Mouse (Mus musculus) MEL (cell line): ENCODE data around the gene Lats2. TPM values are rescaled to one million over a fixed set of nuclear protein-coding genes. Genes with fewer than 3 reads are reported as not detected.

Source experiments
- DNase-seq: peaks from one replicate; pipeline ENCODE4 v3.0.0; 2011; ENCODE audit warnings: low read depth, low spot score
- H3K27ac ChIP-seq: 2 replicates; pipeline ENCODE4 v1.5.1; 2012; ENCODE audit warnings: low read depth, mild to moderate bottlenecking, control low read depth, low read length, moderate library complexity; ENCODE audit not compliant: control insufficient read depth
- H3K27me3 ChIP-seq, 2 experiments: fragments of 150-350 bp in 1 of 2; sonication (generic) in 1 of 2; 2 replicates each; pipeline ENCODE4 v1.6.1; 2012; ENCODE audit warnings: low read length in 2 of 2, mild to moderate bottlenecking in 2 of 2, improper control_type of control experiment in 1 of 2, moderate library complexity in 1 of 2; ENCODE audit not compliant: insufficient read depth in 2 of 2, control insufficient read depth in 1 of 2
- H3K36me3 ChIP-seq, 2 experiments: 2 replicates each; pipeline ENCODE4 v1.6.1; 2012 to 2014; ENCODE audit warnings: low read length in 2 of 2, improper control_type of control experiment in 1 of 2, inconsistent platforms in 1 of 2, mild to moderate bottlenecking in 1 of 2; ENCODE audit not compliant: insufficient read depth in 2 of 2, control insufficient read depth in 1 of 2
- H3K4me1 ChIP-seq, 2 experiments: fragments of 150-350 bp in 1 of 2; sonication (generic) in 1 of 2; 2 replicates each; pipeline ENCODE4 v1.6.1; 2012; ENCODE audit warnings: low read length in 2 of 2, improper control_type of control experiment in 1 of 2, mild to moderate bottlenecking in 1 of 2; ENCODE audit not compliant: insufficient read depth in 2 of 2, control insufficient read depth in 1 of 2
- H3K4me3 ChIP-seq, 2 experiments: fragments of 150-350 bp in 1 of 2; sonication (generic) in 1 of 2; 2 replicates each; pipeline ENCODE4 v1.5.1; 2012; ENCODE audit warnings: low read depth in 2 of 2, low read length in 2 of 2, mild to moderate bottlenecking in 2 of 2, moderate library complexity in 2 of 2, control low read depth in 1 of 2, improper control_type of control experiment in 1 of 2; ENCODE audit not compliant: control insufficient read depth in 1 of 2, insufficient read depth in 1 of 2
- H3K79me2 ChIP-seq: 2 replicates; pipeline ENCODE4 v1.6.1; 2012; ENCODE audit warnings: mild to moderate bottlenecking, low read length, moderate library complexity; ENCODE audit not compliant: control insufficient read depth, poor library complexity, insufficient read depth
- H3K9ac ChIP-seq: 2 replicates; pipeline ENCODE4 v1.6.1; 2012; ENCODE audit warnings: low read depth, mild to moderate bottlenecking, control low read depth, low read length, moderate library complexity; ENCODE audit not compliant: control insufficient read depth, poor library complexity, severe bottlenecking
- H3K9me3 ChIP-seq: fragments of 150-350 bp; sonication (generic); replicated peaks from 2 replicates; pipeline ENCODE4 v1.6.1; 2012; ENCODE audit warnings: mild to moderate bottlenecking, low read length, improper control_type of control experiment, moderate library complexity; ENCODE audit not compliant: insufficient read depth
- CHD1 ChIP-seq: IDR thresholded peaks from 2 replicates; pipeline ENCODE4 v1.6.1; 2012; ENCODE audit warnings: low read depth, mild to moderate bottlenecking, inconsistent platforms, low read length, improper control_type of control experiment
- CHD2 ChIP-seq: IDR thresholded peaks from 2 replicates; pipeline ENCODE4 v1.6.1; 2011; ENCODE audit warnings: low read length, improper control_type of control experiment
- E2F4 ChIP-seq: IDR thresholded peaks from 2 replicates; pipeline ENCODE4 v1.6.1; 2011; ENCODE audit warnings: low read depth, low read length, improper control_type of control experiment, borderline replicate concordance
- ELF1 ChIP-seq: IDR thresholded peaks from 2 replicates; pipeline ENCODE4 v1.6.1; 2014; ENCODE audit warnings: low read depth, mild to moderate bottlenecking, inconsistent platforms, low read length, improper control_type of control experiment, moderate library complexity
- GABPA ChIP-seq: IDR thresholded peaks from 2 replicates; pipeline ENCODE4 v1.6.1; 2012; ENCODE audit warnings: low read depth, mild to moderate bottlenecking, inconsistent platforms, low read length, improper control_type of control experiment, moderate library complexity
- GATA1 ChIP-seq: IDR thresholded peaks from 2 replicates; pipeline ENCODE4 v1.6.1; 2011; ENCODE audit warnings: low read depth, low read length, improper control_type of control experiment
- HCFC1 ChIP-seq: IDR thresholded peaks from 2 replicates; pipeline ENCODE4 v1.6.1; 2012; ENCODE audit warnings: low read depth, mild to moderate bottlenecking, inconsistent platforms, low read length, improper control_type of control experiment, moderate library complexity
- JUND ChIP-seq: IDR thresholded peaks from 2 replicates; pipeline ENCODE4 v1.6.1; 2011; ENCODE audit warnings: low read depth, mild to moderate bottlenecking, improper control_type of control experiment, low read length
- MAX ChIP-seq: IDR thresholded peaks from 2 replicates; pipeline ENCODE4 v1.6.1; 2011; ENCODE audit warnings: low read length, improper control_type of control experiment
- MAZ ChIP-seq: IDR thresholded peaks from 2 replicates; pipeline ENCODE4 v1.6.1; 2012; ENCODE audit warnings: low read depth, mild to moderate bottlenecking, inconsistent platforms, low read length, improper control_type of control experiment
- MEF2A ChIP-seq: IDR thresholded peaks from 2 replicates; pipeline ENCODE4 v1.6.1; 2014; ENCODE audit warnings: low read depth, mild to moderate bottlenecking, inconsistent platforms, low read length, improper control_type of control experiment; ENCODE audit not compliant: poor library complexity, insufficient replicate concordance, severe bottlenecking; ENCODE audit errors: extremely low read depth
- MXI1 ChIP-seq: IDR thresholded peaks from 2 replicates; pipeline ENCODE4 v1.6.1; 2011; ENCODE audit warnings: mild to moderate bottlenecking, low read depth, low read length, improper control_type of control experiment
- MYC ChIP-seq: IDR thresholded peaks from 2 replicates; pipeline ENCODE4 v1.6.1; 2011; ENCODE audit warnings: low read depth, mild to moderate bottlenecking, low read length, improper control_type of control experiment, moderate library complexity
- NRF1 ChIP-seq: IDR thresholded peaks from 2 replicates; pipeline ENCODE4 v1.6.1; 2014; ENCODE audit warnings: low read depth, mild to moderate bottlenecking, inconsistent platforms, low read length, improper control_type of control experiment, moderate library complexity; ENCODE audit not compliant: poor library complexity, insufficient read depth, severe bottlenecking
- POLR2A ChIP-seq, 2 experiments: IDR thresholded peaks; 2 replicates each; pipeline ENCODE4 v1.6.1; 2011 to 2012; ENCODE audit warnings: low read length in 2 of 2, mild to moderate bottlenecking in 2 of 2, control low read depth in 1 of 2, improper control_type of control experiment in 1 of 2, low read depth in 1 of 2, moderate library complexity in 1 of 2; ENCODE audit not compliant: control insufficient read depth in 1 of 2, insufficient read depth in 1 of 2, poor library complexity in 1 of 2
- POLR2AphosphoS2 ChIP-seq: IDR thresholded peaks from 2 replicates; pipeline ENCODE4 v1.6.1; 2011; ENCODE audit warnings: low read length, improper control_type of control experiment
- POLR2AphosphoS5 ChIP-seq: IDR thresholded peaks from 2 replicates; pipeline ENCODE4 v1.6.1; 2012; ENCODE audit warnings: low read depth, borderline replicate concordance, mild to moderate bottlenecking, inconsistent platforms, low read length, moderate library complexity, mixed read lengths
- RAD21 ChIP-seq: IDR thresholded peaks from 2 replicates; pipeline ENCODE4 v1.6.1; 2011; ENCODE audit warnings: mild to moderate bottlenecking, low read depth, low read length, improper control_type of control experiment
- RCOR1 ChIP-seq: IDR thresholded peaks from 2 replicates; pipeline ENCODE4 v1.6.1; 2012; ENCODE audit warnings: low read depth, mild to moderate bottlenecking, inconsistent platforms, low read length, improper control_type of control experiment
- SIN3A ChIP-seq: IDR thresholded peaks from 2 replicates; pipeline ENCODE4 v1.6.1; 2012; ENCODE audit warnings: low read length, improper control_type of control experiment, inconsistent platforms
- TAL1 ChIP-seq: IDR thresholded peaks from 2 replicates; pipeline ENCODE4 v1.6.1; 2012; ENCODE audit warnings: mild to moderate bottlenecking, inconsistent platforms, low read length, moderate library complexity, mixed read lengths
- TCF12 ChIP-seq: IDR thresholded peaks from 2 replicates; pipeline ENCODE4 v1.6.1; 2014; ENCODE audit warnings: low read depth, mild to moderate bottlenecking, inconsistent platforms, low read length, improper control_type of control experiment, moderate library complexity
- USF1 ChIP-seq: IDR thresholded peaks from 2 replicates; pipeline ENCODE4 v1.6.1; 2014; ENCODE audit warnings: low read depth, mild to moderate bottlenecking, inconsistent platforms, low read length, improper control_type of control experiment, moderate library complexity
- USF2 ChIP-seq, 2 experiments: IDR thresholded peaks; 2 replicates each; pipeline ENCODE4 v1.6.1; 2011 to 2012; ENCODE audit warnings: improper control_type of control experiment in 2 of 2, low read length in 2 of 2, borderline replicate concordance in 1 of 2, inconsistent platforms in 1 of 2, low read depth in 1 of 2, mild to moderate bottlenecking in 1 of 2; ENCODE audit not compliant: insufficient read depth in 1 of 2
- ZC3H11A ChIP-seq: IDR thresholded peaks from 2 replicates; pipeline ENCODE4 v1.6.1; 2012; ENCODE audit warnings: low read depth, mild to moderate bottlenecking, inconsistent platforms, low read length, improper control_type of control experiment
- ZNF384 ChIP-seq: IDR thresholded peaks from 2 replicates; pipeline ENCODE4 v1.6.1; 2012; ENCODE audit warnings: low read depth, mild to moderate bottlenecking, inconsistent platforms, low read length, improper control_type of control experiment
- polyA plus RNA-seq, 2 experiments: library from polyadenylated mRNA; stranded (reverse) in 1 of 2; unstranded in 1 of 2; fragments of >175 nt in 1 of 2; fragments of >200 nt in 1 of 2; gene quantifications; 2 replicates each; pipeline versions ENCODE4 v1.2.1 to v1.2.4; 2012; ENCODE audit warnings: low replicate concordance in 2 of 2, low read depth in 1 of 2; ENCODE audit not compliant: insufficient read length in 2 of 2, insufficient read depth in 1 of 2, missing spikeins in 1 of 2
- total RNA-seq: library from RNA; depleted of rRNA; stranded (reverse); fragments of 300-350 nt; gene quantifications from 2 replicates; pipeline ENCODE4 v1.2.3, GENCODE M21; 2012

Gene Lats2
- total and polyA plus RNA-seq, 3 experiments = 1.1 to 2.6 TPM; not detected in 1

- TF ChIP-seq GATA1 (no peak), E2F4 (no peak)
Observed at GRCm38 (mm10) chr14:57679958-57680535, 78.1 kb downstream of the Lats2 start (continued).

GRCm38 (mm10) chr14:57679523-57679922, 78.7 kb downstream of the Lats2 start:
- DNase-seq = no peak
- H3K4me1 ChIP-seq = no peaks in the 10 kb centered on the region
- no peaks in the 10 kb centered on the region for H3K79me2 ChIP-seq
- no peak overlapping the region for H3K27ac ChIP-seq
- no peak overlapping the region for H3K9ac ChIP-seq
- H3K9me3 ChIP-seq = no peaks in the 10 kb centered on the region
- no peak overlapping the region for H3K4me3 ChIP-seq
- H3K27me3 ChIP-seq = no peaks in the 10 kb centered on the region; a peak in 1 of 4 replicates
- peaks cover 0 to 3% of the 10 kb centered on the region in 2 experiments; a peak in 1 of 4 replicates for H3K36me3 ChIP-seq
- no peak for TF ChIP-seq SIN3A
- TF ChIP-seq RAD21 = no peak
- no peak for TF ChIP-seq CHD1
- TF ChIP-seq MEF2A = no peak
- no peak for TF ChIP-seq ZC3H11A
- TF ChIP-seq RCOR1 = no peak
- no peak for TF ChIP-seq CHD2
- no peak for TF ChIP-seq NRF1
- TF ChIP-seq POLR2A (IDR thresholded peaks at IDR 0.05; ENCODE audit: control insufficient read depth in 1 of 2, insufficient read depth in 1 of 2, low read depth in 1 of 2, low read length in 2 of 2, poor library complexity in 1 of 2) = no peak
- TF ChIP-seq TAL1 = no peak
- TF ChIP-seq ELF1 = no peak
- no peak for TF ChIP-seq POLR2AphosphoS5
- TF ChIP-seq ZNF384 = no peak
- TF ChIP-seq MXI1 = no peak
- TF ChIP-seq MYC = no peak
- TF ChIP-seq TCF12 = no peak
- no peak for TF ChIP-seq JUND
- TF ChIP-seq USF1 = no peak

GRCm38 (mm10) chr14:57675481-57675880, 82.7 kb downstream of the Lats2 start:
- Histone ChIP-seq H3K79me2 (no peaks in the 10 kb centered on the region), H3K27me3 (no peaks in the 10 kb centered on the region), H3K9me3 (no peaks in the 10 kb centered on the region), H3K4me1 (no peaks in the 10 kb centered on the region; a peak in 1 of 4 replicates), H3K9ac (no peak overlapping the region), H3K27ac (no peak overlapping the region), H3K4me3 (no peak overlapping the region), H3K36me3 (peaks cover 0 to 2% of the 10 kb centered on the region in 2 experiments; a peak in 1 of 4 replicates)
- TF ChIP-seq MYC (no peak), MEF2A (no peak), POLR2A (IDR thresholded peaks at IDR 0.05; ENCODE audit: control insufficient read depth in 1 of 2, insufficient read depth in 1 of 2, low read depth in 1 of 2, low read length in 2 of 2, poor library complexity in 1 of 2) (no peak), E2F4 (no peak), RAD21 (no peak), TCF12 (no peak), TAL1 (no peak), SIN3A (no peak), POLR2AphosphoS2 (no peak), USF2 (IDR thresholded peaks at IDR 0.05; ENCODE audit: borderline replicate concordance in 1 of 2, insufficient read depth in 1 of 2, low read depth in 1 of 2, low read length in 2 of 2) (no peak), MAX (no peak), MAZ (no peak), GABPA (no peak), HCFC1 (no peak)
- no peak for DNase-seq
